Mouse (Mus musculus) CH12.LX (cell line): ENCODE data around the gene Tsku. TPM values are rescaled to one million over a fixed set of nuclear protein-coding genes. Genes with fewer than 3 reads are reported as not detected.

Experiments
- DNase-seq: peaks from one replicate; pipeline ENCODE4 v3.0.0-alpha.2; 2013; ENCODE audit errors: extremely low read depth
- H3K27ac ChIP-seq: 2 replicates; pipeline ENCODE4 v1.5.1; 2012; ENCODE audit warnings: low read depth, mild to moderate bottlenecking, control low read depth, moderate library complexity; ENCODE audit not compliant: insufficient read depth
- H3K27me3 ChIP-seq: replicated peaks from 2 replicates; pipeline ENCODE3; 2012; ENCODE audit warnings: inconsistent platforms
- H3K36me3 ChIP-seq, 2 experiments: replicated peaks in 1 of 2; 2 replicates each; pipeline versions ENCODE3 to v1.6.1; 2012; ENCODE audit warnings: inconsistent platforms in 1 of 2, low read length in 1 of 2, mild to moderate bottlenecking in 1 of 2, mixed read lengths in 1 of 2, moderate library complexity in 1 of 2; ENCODE audit not compliant: control insufficient read depth in 1 of 2, insufficient read depth in 1 of 2
- H3K4me1 ChIP-seq, 2 experiments: 2 replicates each; pipeline ENCODE4 v1.6.1; 2012; ENCODE audit warnings: inconsistent platforms in 1 of 2, moderate library complexity in 1 of 2; ENCODE audit not compliant: insufficient read depth in 2 of 2, control insufficient read depth in 1 of 2
- H3K4me2 ChIP-seq: 2 replicates; pipeline ENCODE4 v1.6.1; 2012; ENCODE audit warnings: low read depth, mild to moderate bottlenecking, control low read depth; ENCODE audit not compliant: poor library complexity, insufficient read depth, severe bottlenecking
- H3K4me3 ChIP-seq, 3 experiments: fragments of 150-350 bp in 1 of 3; sonication (generic) in 1 of 3; replicated peaks in 1 of 3; 2 replicates each; pipeline versions ENCODE3 to v1.5.1; 2011 to 2012; ENCODE audit warnings: low read depth in 2 of 3, low read length in 2 of 3, mild to moderate bottlenecking in 2 of 3, moderate library complexity in 2 of 3, control low read depth in 1 of 3, improper control_type of control experiment in 1 of 3, inconsistent platforms in 1 of 3, mixed read lengths in 1 of 3; ENCODE audit not compliant: poor library complexity in 1 of 3
- H3K79me2 ChIP-seq: replicated peaks from 2 replicates; pipeline ENCODE4 v1.6.1; 2012; ENCODE audit warnings: mild to moderate bottlenecking, moderate library complexity; ENCODE audit not compliant: control insufficient read depth, poor library complexity, insufficient read depth, severe bottlenecking; ENCODE audit errors: extremely low read depth
- H3K9ac ChIP-seq: 2 replicates; pipeline ENCODE4 v1.6.1; 2012; ENCODE audit warnings: low read depth, mild to moderate bottlenecking, control low read depth, moderate library complexity; ENCODE audit not compliant: insufficient read depth
- H3K9me3 ChIP-seq: replicated peaks from 2 replicates; pipeline ENCODE3; 2012; ENCODE audit warnings: low read length, inconsistent platforms, mixed read lengths
- BHLHE40 ChIP-seq: IDR thresholded peaks from 2 replicates; pipeline ENCODE4 v1.6.1; 2011; ENCODE audit warnings: mild to moderate bottlenecking, low read depth, low read length, improper control_type of control experiment
- CHD1 ChIP-seq: IDR thresholded peaks from 2 replicates; pipeline ENCODE4 v1.6.1; 2012; ENCODE audit warnings: low read depth, low read length, improper control_type of control experiment, inconsistent platforms
- CTCF ChIP-seq, 2 experiments: IDR thresholded peaks in 1 of 2; conservative IDR thresholded peaks in 1 of 2; 2 replicates each; pipeline ENCODE4 v1.5.1; 2011 to 2012; ENCODE audit warnings: low read depth in 2 of 2, low read length in 2 of 2, improper control_type of control experiment in 1 of 2, inconsistent platforms in 1 of 2, mild to moderate bottlenecking in 1 of 2, moderate library complexity in 1 of 2
- ELF1 ChIP-seq: IDR thresholded peaks from 2 replicates; pipeline ENCODE4 v1.6.1; 2014; ENCODE audit warnings: low read depth, mild to moderate bottlenecking, inconsistent platforms, low read length, improper control_type of control experiment
- ETS1 ChIP-seq: conservative IDR thresholded peaks from 2 replicates; pipeline ENCODE4 v1.6.1; 2012; ENCODE audit warnings: low read depth, mild to moderate bottlenecking, inconsistent platforms, low read length, improper control_type of control experiment, moderate library complexity
- GABPA ChIP-seq: IDR thresholded peaks from 2 replicates; pipeline ENCODE4 v1.6.1; 2012; ENCODE audit warnings: low read depth, low read length, improper control_type of control experiment, inconsistent platforms; ENCODE audit not compliant: insufficient replicate concordance
- JUND ChIP-seq: conservative IDR thresholded peaks from 2 replicates; pipeline ENCODE4 v1.6.1; 2011; ENCODE audit warnings: low read depth, low read length, improper control_type of control experiment
- MAFK ChIP-seq: IDR thresholded peaks from 2 replicates; pipeline ENCODE4 v1.6.1; 2011; ENCODE audit warnings: low read length, improper control_type of control experiment; ENCODE audit not compliant: insufficient replicate concordance
- MAX ChIP-seq: IDR thresholded peaks from 2 replicates; pipeline ENCODE4 v1.6.1; 2011; ENCODE audit warnings: low read length, improper control_type of control experiment
- MXI1 ChIP-seq: IDR thresholded peaks from 2 replicates; pipeline ENCODE4 v1.6.1; 2011; ENCODE audit warnings: mild to moderate bottlenecking, low read depth, low read length, improper control_type of control experiment
- NRF1 ChIP-seq: IDR thresholded peaks from 2 replicates; pipeline ENCODE4 v1.6.1; 2014; ENCODE audit warnings: low read depth, mild to moderate bottlenecking, inconsistent platforms, low read length, improper control_type of control experiment, moderate library complexity
- PAX5 ChIP-seq: IDR thresholded peaks from 2 replicates; pipeline ENCODE4 v1.6.1; 2012; ENCODE audit warnings: low read length, inconsistent platforms, mixed read lengths
- POLR2A ChIP-seq: IDR thresholded peaks from 2 replicates; pipeline ENCODE4 v1.6.1; 2011; ENCODE audit warnings: low read depth, mild to moderate bottlenecking, improper control_type of control experiment, low read length
- RAD21 ChIP-seq: IDR thresholded peaks from 2 replicates; pipeline ENCODE4 v1.6.1; 2011; ENCODE audit warnings: low read depth, mild to moderate bottlenecking, low read length, improper control_type of control experiment, moderate library complexity
- SIN3A ChIP-seq: IDR thresholded peaks from 2 replicates; pipeline ENCODE4 v1.6.1; 2012; ENCODE audit warnings: low read length, improper control_type of control experiment, inconsistent platforms
- SMC3 ChIP-seq: IDR thresholded peaks from 2 replicates; pipeline ENCODE4 v1.6.1; 2011; ENCODE audit warnings: low read depth, low read length, improper control_type of control experiment
- TBP ChIP-seq: conservative IDR thresholded peaks from 2 replicates; pipeline ENCODE4 v1.6.1; 2011; ENCODE audit warnings: low read depth, low read length, improper control_type of control experiment
- TCF12 ChIP-seq: IDR thresholded peaks from 2 replicates; pipeline ENCODE4 v1.6.1; 2014; ENCODE audit warnings: low read depth, mild to moderate bottlenecking, inconsistent platforms, low read length, improper control_type of control experiment
- USF1 ChIP-seq: IDR thresholded peaks from 2 replicates; pipeline ENCODE4 v1.6.1; 2014; ENCODE audit warnings: low read depth, mild to moderate bottlenecking, inconsistent platforms, low read length, improper control_type of control experiment
- USF2 ChIP-seq: conservative IDR thresholded peaks from 2 replicates; pipeline ENCODE4 v1.6.1; 2011; ENCODE audit warnings: low read depth, low read length, improper control_type of control experiment
- ZKSCAN1 ChIP-seq: IDR thresholded peaks from 2 replicates; pipeline ENCODE4 v1.6.1; 2012; ENCODE audit warnings: low read depth, inconsistent platforms, low read length, improper control_type of control experiment, borderline replicate concordance
- ZMIZ1 ChIP-seq: IDR thresholded peaks from 2 replicates; pipeline ENCODE4 v1.6.1; 2012; ENCODE audit warnings: low read depth, mild to moderate bottlenecking, inconsistent platforms, low read length, improper control_type of control experiment
- dilution Hi-C: fragments of 300-500 bp; cut with MboI; formaldehyde crosslinking; loops from 2 replicates; pipeline ENCODE4 v1.14.3; 2020; ENCODE audit warnings: low sequenced_read_pairs; ENCODE audit not compliant: extremely low pct_unique_long_range_greater_than_20kb, extremely low pct_ligation_motif_present
- in situ Hi-C: fragments of 300-500 bp; cut with MboI; formaldehyde crosslinking; loops from 3 replicates; pipeline ENCODE4 v1.14.3; 2019; ENCODE audit warnings: low sequenced_read_pairs, low pct_ligation_motif_present, low pct_unique_long_range_greater_than_20kb, mixed read lengths
- polyA plus RNA-seq: library from polyadenylated mRNA; unstranded; fragments of >175 nt; gene quantifications from 2 replicates; pipeline ENCODE4 v1.2.1, GENCODE M21; 2012; ENCODE audit warnings: low read depth; ENCODE audit not compliant: insufficient read length
- total RNA-seq, 2 experiments: library from RNA; depleted of rRNA; stranded (reverse); fragments of 300-350 nt in 1 of 2; fragments of >200 nt in 1 of 2; gene quantifications; 2 replicates each; pipeline ENCODE4 v1.2.3; 2012 to 2014

The Tsku gene
- total and polyA plus RNA-seq, 3 experiments: 1.4 to 3.9 (median 3.9) TPM

- no peaks in the 10 kb centered on the region for H3K36me3 ChIP-seq
- no peak for TF ChIP-seq SIN3A
- TF ChIP-seq MAFK: no peak
- TF ChIP-seq ZKSCAN1: no peak
- TF ChIP-seq POLR2A: no peak
- TF ChIP-seq NRF1: no peak
- TF ChIP-seq GABPA: no peak
- TF ChIP-seq BHLHE40: no peak
- no peak for TF ChIP-seq JUND
- TF ChIP-seq USF2: no peak
- TF ChIP-seq RAD21: no peak
- no peak for TF ChIP-seq TBP
- TF ChIP-seq CHD1: no peak
- TF ChIP-seq ZMIZ1: no peak
- TF ChIP-seq PAX5: no peak
- no peak for TF ChIP-seq SMC3
- no peak for TF ChIP-seq CTCF (conservative IDR thresholded peaks at IDR 0.05 in 1 of 2, IDR thresholded peaks at IDR 0.05 in 1 of 2; ENCODE audit: low read depth in 2 of 2, low read length in 2 of 2)
- TF ChIP-seq USF1: no peak
- no peak for TF ChIP-seq MXI1
- no peak for TF ChIP-seq ELF1
- no peak for TF ChIP-seq ETS1
- no peak for DNase-seq
- H3K4me1 ChIP-seq: peaks cover 2 to 10% of the 10 kb centered on the region in 2 experiments; a peak in 3 of 4 replicates
- no peak overlapping the region for H3K27ac ChIP-seq
- no peaks in the 10 kb centered on the region for H3K9me3 ChIP-seq
- dilution Hi-C loops (no loop called here), in situ Hi-C loops (no loop called here)
- no peak overlapping the region for H3K9ac ChIP-seq
- no peaks in the 10 kb centered on the region for H3K27me3 ChIP-seq
- H3K4me3 ChIP-seq: no peak overlapping the region
- no peaks in the 10 kb centered on the region for H3K79me2 ChIP-seq
- no peak overlapping the region for H3K4me2 ChIP-seq
These were observed 29.2 kb downstream of the Tsku start for GRCm38 (mm10) chr7:98331932-98332331.

DNA sequence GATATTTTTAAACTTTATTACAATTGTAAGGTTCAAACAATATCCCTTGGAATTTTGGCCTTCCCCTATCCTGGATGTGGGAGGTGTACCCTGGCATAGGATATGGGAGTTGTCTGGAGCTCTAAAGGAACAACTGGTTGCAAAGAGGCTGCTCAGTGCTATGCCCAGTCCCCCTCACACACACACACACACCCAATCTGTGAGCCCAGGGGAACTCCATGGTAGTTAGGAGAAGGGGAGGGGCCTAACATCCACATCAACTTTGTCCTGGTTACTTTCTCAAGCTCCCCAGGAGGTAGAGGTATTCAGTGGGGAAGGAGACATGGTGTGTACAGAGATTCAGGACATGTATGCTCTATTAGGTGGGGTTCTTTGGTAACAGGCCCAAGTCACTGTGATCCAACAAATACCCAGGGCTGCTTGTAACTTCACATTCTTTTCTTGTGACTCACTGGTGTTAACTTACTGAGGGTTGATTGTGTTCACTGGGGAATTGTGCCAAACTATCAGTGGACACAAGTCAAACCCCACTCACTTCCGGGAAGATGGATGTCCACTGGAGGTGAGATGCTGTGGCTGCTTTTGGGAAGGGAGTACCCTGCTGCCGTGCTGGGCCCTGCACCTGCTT, 30.6 kb downstream of the Tsku start:
- H3K4me2 ChIP-seq: no peak overlapping the region
- dilution Hi-C loops (no loop called here), in situ Hi-C loops (no loop called here)
- no peaks in the 10 kb centered on the region for H3K79me2 ChIP-seq
- H3K4me3 ChIP-seq: no peak overlapping the region
- no peak overlapping the region for H3K27ac ChIP-seq
- H3K9me3 ChIP-seq: no peaks in the 10 kb centered on the region
- TF ChIP-seq TBP: no peak
- no peak for TF ChIP-seq ELF1
- no peak for TF ChIP-seq BHLHE40
- no peak for TF ChIP-seq MAX
- no peak for TF ChIP-seq CTCF (conservative IDR thresholded peaks at IDR 0.05 in 1 of 2, IDR thresholded peaks at IDR 0.05 in 1 of 2; ENCODE audit: low read depth in 2 of 2, low read length in 2 of 2)
- no peak for TF ChIP-seq NRF1
- TF ChIP-seq PAX5: no peak
- TF ChIP-seq TCF12: no peak
- DNase-seq: no peak
- peaks cover 2 to 10% of the 10 kb centered on the region in 2 experiments; a peak in 3 of 4 replicates for H3K4me1 ChIP-seq
- no peak overlapping the region for H3K9ac ChIP-seq
- H3K27me3 ChIP-seq: no peaks in the 10 kb centered on the region
- H3K36me3 ChIP-seq: no peaks in the 10 kb centered on the region
